Mouse (Mus musculus) T-helper 17 cell (primary cell): ENCODE measurements around the gene Clcnka.

ENCODE experiments used
- in situ Hi-C, 2 experiments: fragments of 300-600 bp; cut with MboI, MseI; formaldehyde crosslinking; loops; 1 replicate in 1 of 2; 2 replicates in 1 of 2; pipeline ENCODE4 v1.15.1; 2025; ENCODE audit warnings: high pct_unique_total_duplicates in 2 of 2

Gene Clcnka

DNA sequence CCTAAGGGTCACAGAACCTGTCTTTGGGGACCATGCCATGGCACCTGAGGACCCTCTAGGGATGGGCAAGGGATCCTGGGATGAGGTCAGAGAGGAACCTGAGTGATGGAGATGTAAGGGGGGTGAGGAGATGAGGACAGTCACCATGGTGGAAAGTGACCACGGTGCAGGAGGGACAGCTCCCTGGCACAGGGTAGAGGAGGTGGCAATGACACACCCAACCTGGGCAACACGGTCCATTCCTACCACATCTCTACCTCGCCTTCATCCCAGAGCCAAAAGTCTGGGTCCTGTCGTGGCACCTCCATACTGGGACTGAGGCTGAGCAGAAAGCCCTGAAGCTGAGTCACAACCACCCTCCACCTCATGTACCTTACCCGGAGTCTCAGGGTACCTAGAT lies 24.3 kb upstream of the Clcnka start:
- in situ Hi-C loops = no loop called here

DNA sequence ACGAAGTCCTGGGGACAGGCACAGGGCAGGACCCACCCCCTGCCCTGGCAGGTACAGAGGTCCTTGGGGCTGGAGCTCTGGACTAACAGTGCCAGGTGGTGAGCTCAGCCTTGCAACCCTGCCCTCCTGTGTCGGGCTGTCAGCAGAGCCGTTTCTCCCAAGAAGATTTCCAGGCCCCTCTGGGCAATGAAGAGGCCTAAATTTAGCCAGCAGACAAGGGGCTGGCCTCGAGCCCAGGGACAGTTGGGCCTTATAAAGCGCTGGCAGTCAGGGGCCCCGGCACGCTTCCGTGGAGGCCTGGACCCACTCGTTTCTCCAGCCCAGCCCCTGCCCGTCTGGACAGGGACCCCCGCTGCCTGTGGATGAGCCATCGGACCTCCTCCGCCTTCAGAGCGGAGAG lies 22.9 kb upstream of the Clcnka start:
- in situ Hi-C loops = no loop called here

DNA sequence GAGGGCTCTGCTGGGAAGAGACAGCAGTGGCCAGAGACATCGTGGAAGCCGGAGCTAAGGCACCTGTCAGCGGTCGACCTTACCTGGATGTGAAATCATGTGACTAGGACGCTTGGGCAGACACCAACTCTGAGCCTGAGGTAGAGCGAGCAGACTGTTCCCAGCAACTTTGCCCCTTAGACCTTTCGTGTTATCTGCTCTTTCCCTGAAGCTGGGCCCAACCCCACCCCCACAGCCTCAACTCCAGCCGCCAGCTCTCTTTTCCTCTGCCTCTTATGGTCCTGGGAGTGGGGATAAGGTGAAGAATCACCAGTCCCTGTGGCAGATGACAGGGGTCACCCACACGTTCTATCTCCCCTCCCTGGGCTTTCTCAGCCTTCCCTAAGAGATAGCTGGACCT lies 22.4 kb upstream of the Clcnka start:
- in situ Hi-C loops = no loop called here

DNA sequence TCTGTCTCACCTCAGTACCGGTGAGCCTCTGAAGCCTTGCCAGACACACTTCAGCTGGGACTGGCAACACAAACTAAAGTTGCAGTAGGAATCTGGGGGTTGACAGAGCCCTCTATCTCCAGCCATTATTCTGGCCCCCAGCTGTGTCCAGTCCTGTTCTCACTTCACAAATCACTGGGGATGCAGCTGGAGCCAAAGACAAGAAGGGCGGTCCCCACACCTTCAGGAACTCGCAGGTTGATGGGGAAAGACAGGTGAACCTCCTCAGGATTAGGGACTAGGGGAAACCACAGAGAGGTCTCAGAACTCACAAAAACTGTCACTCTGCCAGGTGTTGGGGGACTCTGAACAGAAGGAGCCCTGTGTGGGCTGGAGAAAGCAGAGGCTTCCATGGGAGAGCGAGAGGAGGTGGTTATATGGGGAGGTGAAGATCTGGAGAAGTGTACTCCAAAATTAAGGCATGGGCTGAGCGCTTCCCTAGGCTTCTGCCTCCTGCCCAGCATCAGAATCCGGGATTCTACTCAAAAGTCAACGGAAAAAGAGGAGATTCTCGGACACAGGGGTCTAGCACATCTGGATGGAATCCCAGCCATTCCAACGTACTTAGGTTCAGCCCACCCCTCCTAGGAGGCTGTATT lies 21.8 kb upstream of the Clcnka start, which contains the start of gene Hspb7:
Hspb7 (plus strand) TSS at position 588 of the 638 bp plus-strand sequence.
- in situ Hi-C loops = no loop called here

DNA sequence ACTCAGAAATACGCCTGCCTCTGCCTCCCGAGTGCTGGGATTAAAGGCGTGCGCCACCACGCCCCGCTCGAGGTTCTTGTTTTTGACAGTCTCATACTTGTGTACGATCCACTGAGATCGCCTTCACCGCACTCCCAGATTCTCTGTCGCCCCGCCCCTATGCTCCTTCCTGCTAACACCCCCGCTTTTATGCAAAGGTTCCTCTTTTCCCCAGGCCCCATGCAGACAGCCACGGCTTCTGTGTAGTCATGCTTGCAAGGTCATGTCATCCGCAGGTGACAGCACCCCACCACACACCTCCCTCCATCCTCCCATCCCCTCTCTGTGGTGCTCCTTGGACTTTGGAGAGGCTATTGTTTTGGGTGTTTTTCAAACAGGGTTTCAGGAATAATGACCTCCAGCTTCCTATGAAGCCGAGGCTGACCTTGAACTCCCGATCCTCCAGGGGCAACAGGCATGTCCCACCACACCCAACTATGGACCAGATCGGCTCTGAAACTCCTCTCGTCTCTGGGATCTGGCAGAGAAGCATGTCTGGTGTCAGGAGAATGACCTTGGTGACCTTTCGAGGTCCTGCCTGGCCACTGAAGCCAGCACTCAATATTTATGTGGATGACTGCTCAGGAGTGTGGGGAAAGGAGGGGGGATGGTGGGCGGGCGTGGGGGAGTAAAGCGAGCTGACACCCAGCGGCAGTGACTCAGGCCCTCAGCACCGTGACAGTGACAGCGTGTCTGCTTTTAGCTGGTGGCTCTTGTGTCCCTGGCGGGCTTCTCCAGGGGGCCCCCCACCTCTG lies 21.1 kb upstream of the Clcnka start:
- in situ Hi-C loops = no loop called here

DNA sequence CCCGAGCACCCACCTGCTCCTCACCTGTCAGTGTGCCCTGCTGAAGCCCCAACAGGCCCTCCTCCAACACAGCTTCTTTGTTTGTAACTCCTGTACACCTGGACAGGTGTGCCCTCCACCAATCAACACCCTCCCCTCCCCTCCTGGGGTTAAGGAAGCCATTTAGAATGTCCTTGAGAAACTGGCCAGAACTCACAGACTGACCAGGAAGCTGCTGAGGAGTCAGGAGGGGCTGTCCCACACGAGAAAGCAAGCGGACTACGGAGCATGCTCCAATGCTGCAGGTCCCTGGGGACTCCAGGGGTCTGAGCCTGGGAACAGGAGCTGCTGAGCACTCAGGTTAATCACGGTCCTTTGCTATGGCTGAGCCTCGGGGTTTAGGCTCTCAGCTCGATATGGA lies 17.4 kb upstream of the Clcnka start, which contains the start of gene Clcnkb:
Clcnkb (minus strand) TSS at position 91 of the 400 bp plus-strand sequence.
- in situ Hi-C loops = no loop called here

DNA sequence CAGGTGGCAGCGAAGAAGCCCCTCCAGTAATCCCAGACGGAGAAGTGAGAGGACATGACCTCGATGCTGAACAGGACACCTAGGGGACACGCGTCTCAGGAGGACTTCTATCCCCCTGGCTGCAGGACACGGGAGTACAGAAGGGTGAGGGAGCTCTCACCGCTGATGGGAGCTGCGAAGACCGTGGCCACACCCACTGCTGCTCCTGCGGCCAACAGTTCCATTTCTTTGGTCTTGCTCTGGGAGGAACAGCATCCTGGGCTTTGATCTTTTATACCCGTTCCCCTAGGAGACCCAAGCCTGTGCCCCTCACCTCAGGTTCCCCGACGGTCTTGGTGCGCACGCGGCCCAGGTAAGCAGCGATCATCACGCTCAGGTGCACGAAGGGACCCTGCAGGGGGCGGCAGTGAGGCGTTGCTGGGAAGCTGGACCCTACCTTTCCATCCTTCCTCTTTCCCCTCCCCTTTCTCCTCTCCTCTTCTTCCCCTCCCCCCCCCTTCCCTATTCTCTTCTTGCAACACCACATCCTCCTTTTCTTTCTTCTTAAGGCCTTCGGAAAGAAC lies 13.0 kb upstream of the Clcnka start:
- in situ Hi-C loops = loop anchor here in 1 of 2 experiments (5.0 kb wide), 1 partner anchor 156 kb away; no protein-coding TSS in a partner anchor

DNA sequence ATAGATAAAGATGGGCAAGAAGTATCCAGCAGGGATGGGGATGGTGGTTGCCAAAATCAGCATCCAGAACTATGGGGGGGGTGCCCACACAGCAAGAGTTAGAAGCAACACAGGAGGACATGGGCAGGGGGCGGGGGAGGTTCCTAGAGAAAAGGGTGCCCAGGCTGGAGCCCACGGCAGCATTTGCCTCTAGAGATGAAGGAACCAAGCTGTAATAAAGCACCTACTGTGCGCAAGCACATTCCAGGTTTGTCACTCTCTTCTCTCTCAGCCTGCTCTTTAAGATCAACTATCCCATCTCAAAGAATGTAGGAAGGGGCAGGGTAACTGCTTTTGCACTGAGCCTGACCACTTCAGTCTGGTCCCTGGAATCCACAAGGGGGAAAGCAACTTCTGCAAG lies 10.1 kb upstream of the Clcnka start:
- in situ Hi-C loops = loop anchor here in 1 of 2 experiments (5.0 kb wide), 1 partner anchor 49 kb away; no protein-coding TSS in a partner anchor

DNA sequence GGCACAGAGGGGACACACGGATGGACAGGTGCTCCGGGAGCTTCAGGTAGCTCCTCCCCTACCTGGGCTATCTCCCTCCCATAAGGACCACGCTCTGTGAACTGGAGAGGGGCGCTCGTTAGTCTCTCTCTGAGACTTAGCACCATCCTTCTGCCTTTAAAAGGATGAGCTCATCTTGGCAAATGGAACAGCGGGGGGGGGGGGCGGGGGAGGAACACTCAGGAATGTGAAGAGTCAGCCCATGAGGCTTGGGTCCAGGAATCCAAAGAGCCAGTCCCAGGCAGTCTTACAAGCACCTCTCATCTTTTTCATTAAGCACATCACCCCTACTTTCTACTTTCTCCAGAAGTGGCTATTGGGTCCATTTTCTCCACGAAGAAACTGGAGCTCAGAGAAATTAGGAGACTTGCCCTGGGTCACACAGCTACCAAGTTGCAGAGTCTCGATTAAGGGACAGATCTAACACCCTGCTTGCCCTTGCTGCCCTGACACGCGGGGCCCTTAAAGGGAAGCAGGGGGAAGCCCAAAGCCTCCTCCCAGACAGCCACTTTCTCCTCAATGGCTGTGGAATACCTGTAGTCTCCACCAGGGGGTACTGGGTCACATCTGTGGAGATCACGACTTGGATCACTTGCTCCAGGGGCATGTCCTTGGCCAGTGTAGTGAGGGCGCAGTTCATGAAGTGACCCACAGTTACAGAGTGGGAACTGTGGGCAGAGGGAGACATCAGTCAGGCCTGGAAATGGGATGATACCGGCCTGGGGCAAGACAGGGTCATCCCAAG lies 8.2 kb upstream of the Clcnka start:
- in situ Hi-C loops = loop anchor here in 1 of 2 experiments (5.0 kb wide), 1 partner anchor 51 kb away; no protein-coding TSS in a partner anchor

DNA sequence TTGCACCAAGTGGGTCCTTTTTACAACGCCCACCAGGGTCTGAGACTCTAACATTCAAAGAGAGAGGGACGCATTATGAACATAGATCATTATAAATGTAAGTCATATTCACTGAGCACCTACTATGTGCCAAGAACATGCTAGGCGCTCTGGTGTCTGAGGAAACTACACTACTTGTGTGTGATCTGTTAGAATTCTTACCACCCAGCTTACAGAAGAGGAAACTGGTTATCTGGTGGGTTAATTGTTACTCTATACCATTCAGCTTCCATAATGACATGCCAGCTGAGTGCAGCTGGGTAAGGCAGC lies 6.7 kb upstream of the Clcnka start:
- in situ Hi-C loops = loop anchor here in 1 of 2 experiments (5.0 kb wide), 1 partner anchor 52 kb away; no protein-coding TSS in a partner anchor

DNA sequence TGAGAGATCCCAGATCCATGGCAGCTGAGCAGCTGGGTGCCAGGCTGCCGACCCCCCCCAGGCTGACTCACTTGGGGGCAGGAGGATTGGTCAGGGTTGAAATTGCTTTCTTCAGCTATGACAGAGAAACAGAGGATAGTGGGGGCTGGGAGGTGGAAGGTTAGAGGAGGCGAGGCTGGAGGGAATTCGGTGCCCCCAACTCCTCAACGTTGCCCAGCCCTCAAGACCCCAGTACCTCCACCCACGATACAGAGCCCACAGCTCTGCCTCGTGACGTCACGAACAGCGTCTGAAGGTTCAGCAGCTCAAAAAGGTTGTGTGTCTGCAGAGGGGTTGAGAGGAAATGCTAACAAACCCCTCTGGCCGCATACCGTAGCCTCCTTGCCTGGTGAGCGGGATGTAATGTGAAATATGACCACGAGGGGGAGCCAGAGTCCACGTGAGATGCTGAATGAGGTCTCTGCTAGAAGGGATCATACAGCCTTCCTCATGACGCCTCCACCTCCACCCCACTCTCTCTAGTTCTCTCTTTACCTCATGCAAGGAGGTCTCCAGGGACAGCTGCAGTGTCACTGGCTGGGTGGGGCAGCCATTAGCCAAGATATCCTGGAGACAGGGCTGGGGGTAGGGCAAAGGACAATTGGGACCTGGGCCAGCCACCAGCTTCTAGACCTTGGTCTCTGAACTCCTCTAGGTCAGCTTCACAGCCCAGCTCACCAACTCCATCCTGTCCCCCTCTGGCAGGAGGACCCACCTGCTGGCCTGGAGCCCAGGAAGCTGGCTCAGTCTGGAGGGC lies 6.2 kb upstream of the Clcnka start:
- in situ Hi-C loops = loop anchor here in 1 of 2 experiments (5.0 kb wide), 2 partner anchors 53 to 163 kb away; no protein-coding TSS in a partner anchor

DNA sequence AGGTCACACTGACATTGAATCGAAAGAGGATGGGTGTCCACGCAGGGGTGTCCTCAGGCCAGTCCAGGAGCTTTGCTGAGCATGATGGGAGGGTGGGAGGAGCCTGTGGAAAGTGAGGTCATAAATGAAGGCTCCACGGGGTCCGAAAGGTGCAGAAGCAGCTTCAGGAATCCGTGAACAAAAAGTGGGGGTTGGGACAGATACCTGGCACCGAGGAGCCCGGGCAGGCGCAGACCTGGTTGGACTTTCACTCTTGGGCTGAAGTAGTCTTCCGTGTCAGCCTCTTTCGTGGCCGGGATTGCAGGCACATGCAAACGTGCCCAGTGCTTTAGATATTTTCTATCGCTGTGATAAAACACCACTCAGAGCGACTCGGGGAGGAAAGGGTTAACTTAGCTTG lies 1.6 kb upstream of the Clcnka start:
- in situ Hi-C loops = loop anchor here in 1 of 2 experiments (5.0 kb wide), 1 partner anchor 167 kb away; no protein-coding TSS in a partner anchor

DNA sequence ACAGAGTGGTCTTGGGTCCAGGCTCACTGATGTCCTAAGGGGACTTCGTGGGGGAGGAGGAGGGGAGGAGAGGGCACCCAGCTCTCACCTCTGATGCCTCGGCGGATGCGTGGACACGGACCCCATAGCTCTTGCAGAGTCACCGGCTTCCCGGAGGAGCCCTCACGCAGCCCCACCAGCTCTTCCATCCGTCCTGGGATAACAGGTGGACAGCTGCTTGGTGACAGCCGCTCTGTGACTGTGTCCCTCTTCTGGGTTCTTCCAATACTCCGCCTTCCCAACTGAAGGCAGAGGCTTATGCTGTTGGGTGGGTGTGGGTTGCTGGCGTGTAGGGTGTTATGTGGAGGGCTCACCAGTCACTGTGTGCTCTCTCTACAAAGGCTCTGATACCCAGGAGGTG lies 663 bp downstream of the Clcnka start:
- in situ Hi-C loops = loop anchor here in 1 of 2 experiments (10.0 kb wide), 2 partner anchors 177 to 457 kb away; no protein-coding TSS in a partner anchor

DNA sequence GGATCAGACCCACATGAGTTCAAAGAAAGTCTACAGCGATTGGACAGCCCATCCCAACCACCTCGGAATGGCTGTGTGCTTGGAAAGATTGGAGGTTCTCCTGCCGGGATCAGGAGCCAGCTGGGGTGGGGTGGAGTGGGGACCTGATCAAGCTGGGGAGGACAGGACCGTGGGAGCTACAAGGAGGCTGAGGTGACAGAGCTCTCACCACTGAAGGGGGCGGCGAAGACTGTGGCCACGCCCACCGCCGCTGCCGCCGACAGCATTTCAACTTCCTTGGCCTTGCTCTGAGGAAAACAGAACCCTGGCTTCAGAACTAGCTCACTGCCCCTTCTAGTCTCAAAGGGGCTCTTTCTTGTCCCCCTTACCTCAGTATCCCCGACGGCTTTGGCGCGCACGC lies 3.8 kb downstream of the Clcnka start:
- in situ Hi-C loops = loop anchor here in 1 of 2 experiments (10.0 kb wide), 2 partner anchors 180 to 460 kb away; no protein-coding TSS in a partner anchor

DNA sequence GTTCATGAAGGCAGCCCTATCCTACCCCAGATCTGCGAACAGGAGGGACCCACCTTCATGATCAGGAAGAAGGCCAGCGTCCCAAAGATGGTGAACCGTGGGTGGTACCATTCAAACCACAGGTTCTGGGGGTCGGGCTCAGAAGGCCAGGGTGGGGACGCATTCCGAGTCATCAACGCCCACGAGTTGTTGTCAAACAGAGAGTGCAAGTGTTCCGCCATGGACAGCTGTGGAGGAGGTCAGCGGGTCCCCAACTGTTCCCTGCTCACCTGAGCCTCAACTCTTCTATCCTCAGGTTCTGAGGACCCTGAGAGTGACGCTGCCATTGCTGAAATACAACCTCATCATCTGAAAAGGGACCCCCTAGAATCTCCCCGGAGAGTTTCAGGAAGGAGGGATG lies 7.2 kb downstream of the Clcnka start:
- in situ Hi-C loops = loop anchor here in 1 of 2 experiments (10.0 kb wide), 2 partner anchors 184 to 464 kb away; no protein-coding TSS in a partner anchor

DNA sequence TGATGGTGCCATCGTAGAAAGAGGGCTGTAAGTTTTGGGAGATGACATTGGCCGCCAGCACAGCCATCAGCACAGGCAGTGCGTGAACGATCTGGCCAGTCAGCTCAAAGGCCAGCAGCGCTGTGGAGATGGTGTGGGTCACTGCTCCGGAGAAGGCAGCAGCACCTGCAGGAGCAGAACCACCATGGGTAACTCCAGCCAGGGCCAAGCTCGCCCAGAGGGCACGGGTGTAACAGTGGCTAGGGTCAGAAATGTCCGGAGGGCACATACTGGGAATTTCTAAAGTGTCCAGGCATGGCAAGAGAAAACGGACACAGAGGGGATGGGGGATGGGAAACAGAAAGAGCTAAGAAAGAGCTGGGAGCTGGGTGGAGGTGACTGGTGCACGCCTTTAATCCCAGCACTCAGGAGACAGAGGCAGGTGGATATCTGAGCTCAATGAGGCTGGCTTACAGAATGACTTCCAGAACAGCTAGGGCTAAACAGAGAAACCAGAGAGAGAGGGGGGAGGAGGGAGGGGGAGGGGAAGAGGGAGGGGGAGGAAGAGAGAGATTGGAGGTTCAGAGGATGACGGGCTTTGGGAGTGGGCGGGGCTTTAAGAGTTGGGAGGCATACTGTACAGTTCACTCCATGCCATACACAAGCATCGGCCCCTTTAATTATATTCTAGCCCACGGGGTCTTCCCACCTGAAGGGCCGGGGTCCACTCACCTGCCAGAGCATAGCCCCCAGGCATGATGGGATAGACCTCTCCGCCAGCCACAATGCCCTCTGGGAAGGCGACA lies 9.0 kb downstream of the Clcnka start:
- in situ Hi-C loops = loop anchor here in 1 of 2 experiments (10.0 kb wide), 2 partner anchors 185 to 465 kb away; no protein-coding TSS in a partner anchor

DNA sequence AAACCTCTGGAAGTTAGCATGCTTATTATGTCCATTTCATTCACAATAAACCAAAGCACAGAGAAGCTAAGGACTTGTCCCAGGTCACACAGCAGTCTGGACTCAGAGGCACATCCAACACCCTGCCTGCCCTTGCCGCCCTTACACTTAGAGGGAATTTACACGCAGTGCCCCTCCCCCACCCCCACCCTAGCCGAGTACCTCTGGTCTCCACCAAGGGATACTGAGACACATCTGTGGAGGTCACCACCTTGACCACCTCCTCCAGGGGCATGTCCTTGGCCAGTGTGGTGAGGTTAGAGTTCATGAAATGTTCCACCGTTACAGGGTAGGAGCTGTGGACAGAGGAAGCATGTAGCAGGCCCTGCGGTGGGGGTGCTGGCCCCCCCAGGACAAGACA lies 10.6 kb downstream of the Clcnka start:
- in situ Hi-C loops = no loop called here

DNA sequence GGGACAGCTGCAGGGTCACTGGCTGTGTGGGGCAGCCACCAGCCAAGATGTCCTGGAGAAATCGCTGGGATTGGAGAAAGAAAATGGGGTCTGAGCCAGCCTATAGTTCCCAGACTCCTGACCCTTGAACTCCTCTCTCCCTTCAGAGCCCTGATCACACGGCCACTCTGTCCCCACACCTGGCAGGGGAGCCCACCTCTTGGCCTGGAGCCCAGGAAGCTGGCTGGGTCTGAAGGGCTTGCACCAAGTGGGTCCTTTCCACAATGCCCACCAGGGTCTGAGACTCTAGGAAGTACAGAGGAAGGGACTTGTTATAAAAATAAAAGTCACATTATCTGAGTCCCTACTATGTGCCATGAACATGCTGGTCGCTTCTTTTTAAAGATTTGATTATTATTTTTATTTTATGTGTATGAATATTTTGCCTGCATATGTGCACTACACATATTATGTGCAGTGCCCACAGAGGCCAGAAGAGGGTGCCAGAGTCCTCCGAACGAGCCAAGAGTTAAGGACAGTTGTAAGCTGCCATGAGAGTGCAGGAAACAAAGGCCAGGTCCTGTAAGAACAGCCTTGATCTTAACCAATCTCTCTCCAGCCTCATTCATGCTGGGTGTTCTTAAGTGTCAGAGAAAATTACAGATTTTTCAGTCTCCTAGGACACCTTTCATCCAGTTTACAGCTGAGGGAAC lies 11.3 kb downstream of the Clcnka start:
- in situ Hi-C loops = no loop called here

DNA sequence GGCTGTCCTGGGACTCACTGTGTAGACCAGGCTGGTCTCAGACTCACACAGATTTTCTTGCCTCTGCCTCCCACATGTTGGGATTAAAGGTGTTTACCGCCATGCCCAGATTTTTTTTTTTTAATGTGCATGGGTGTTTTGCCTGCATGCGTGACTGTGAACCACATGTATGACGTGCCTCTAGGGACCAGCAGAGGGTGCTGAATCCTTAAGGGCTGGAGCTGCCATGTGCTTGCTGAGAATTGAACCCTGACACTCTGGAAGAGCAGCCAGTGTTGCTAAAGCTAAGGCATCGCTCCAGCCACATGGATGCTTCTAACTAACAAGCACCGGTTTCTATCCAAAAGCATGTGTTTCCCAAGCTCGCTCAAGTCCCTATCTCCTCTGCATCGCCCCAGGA lies 12.4 kb downstream of the Clcnka start:
- in situ Hi-C loops = no loop called here
